Mouse (Mus musculus) small intestine, adult 2 months (tissue): ENCODE measurements around the gene Oprm1. TPM values are rescaled to one million over a fixed set of nuclear protein-coding genes. Genes with fewer than 3 reads are reported as not detected.

Experiments used
- H3K27ac ChIP-seq: fragments of 200-500 bp; 2 replicates; pipeline ENCODE4 v1.5.1; 2012; ENCODE audit warnings: low read depth, low read length, control low read depth, inconsistent platforms; ENCODE audit not compliant: insufficient read depth
- H3K27me3 ChIP-seq: fragments of 200-500 bp; 2 replicates; pipeline ENCODE4 v1.6.1; 2012; ENCODE audit warnings: mild to moderate bottlenecking, moderate library complexity, low read length, inconsistent platforms; ENCODE audit not compliant: control insufficient read depth, insufficient read depth
- H3K36me3 ChIP-seq: fragments of 200-500 bp; 2 replicates; pipeline ENCODE4 v1.6.1; 2012; ENCODE audit warnings: mild to moderate bottlenecking, low read length, control low read depth, inconsistent platforms; ENCODE audit not compliant: control insufficient read depth, insufficient read depth
- H3K4me1 ChIP-seq: fragments of 200-500 bp; 2 replicates; pipeline ENCODE4 v1.6.1; 2012; ENCODE audit warnings: low read length, inconsistent platforms, mixed read lengths; ENCODE audit not compliant: control insufficient read depth, insufficient read depth, insufficient read length
- H3K4me3 ChIP-seq: fragments of 200-500 bp; 2 replicates; pipeline ENCODE4 v1.5.1; 2012; ENCODE audit warnings: low read depth, mild to moderate bottlenecking, control low read depth, inconsistent platforms, low read length, moderate library complexity
- CTCF ChIP-seq: fragments of 200-500 bp; IDR thresholded peaks from 2 replicates; pipeline ENCODE4 v1.5.1; 2012; ENCODE audit warnings: low read depth, mild to moderate bottlenecking, control low read depth, inconsistent platforms, low read length, moderate library complexity, mixed read lengths; ENCODE audit not compliant: insufficient replicate concordance, insufficient read length; ENCODE audit errors: extremely low read depth
- POLR2A ChIP-seq: fragments of 200-500 bp; IDR thresholded peaks from 2 replicates; pipeline ENCODE4 v1.6.1; 2012; ENCODE audit warnings: low read depth, mild to moderate bottlenecking, control low read depth, inconsistent platforms, low read length, moderate library complexity
- WGBS: fragments of 180-500 bp; shearing (Covaris S2); methylation state at CpG from one replicate; pipeline ENCODE4 v1.1.7; 2018; 5-methylcytosine and 5-hydroxymethylcytosine counted together
- polyA plus RNA-seq: library from polyadenylated mRNA; depleted of rRNA; stranded (reverse); fragments of >200 nt; gene quantifications from 2 replicates; pipeline ENCODE4 v1.2.3, GENCODE M21; 2012

Gene Oprm1
- polyA plus RNA-seq, 1 experiment, result 0.08 TPM

GRCm38 (mm10) chr10:7015199-7015598, 256.9 kb downstream of the Oprm1 start:
- H3K4me3 ChIP-seq, result no peak overlapping the region
- TF ChIP-seq CTCF, result no peak
- no peak for TF ChIP-seq POLR2A
- H3K4me1 ChIP-seq, result no peaks in the 10 kb centered on the region
- no peaks in the 10 kb centered on the region for H3K36me3 ChIP-seq
- H3K27me3 ChIP-seq, result no peaks in the 10 kb centered on the region
- no peak overlapping the region for H3K27ac ChIP-seq
- WGBS, result 32% methylated on average over 1 of the region's 1 CpGs

DNA sequence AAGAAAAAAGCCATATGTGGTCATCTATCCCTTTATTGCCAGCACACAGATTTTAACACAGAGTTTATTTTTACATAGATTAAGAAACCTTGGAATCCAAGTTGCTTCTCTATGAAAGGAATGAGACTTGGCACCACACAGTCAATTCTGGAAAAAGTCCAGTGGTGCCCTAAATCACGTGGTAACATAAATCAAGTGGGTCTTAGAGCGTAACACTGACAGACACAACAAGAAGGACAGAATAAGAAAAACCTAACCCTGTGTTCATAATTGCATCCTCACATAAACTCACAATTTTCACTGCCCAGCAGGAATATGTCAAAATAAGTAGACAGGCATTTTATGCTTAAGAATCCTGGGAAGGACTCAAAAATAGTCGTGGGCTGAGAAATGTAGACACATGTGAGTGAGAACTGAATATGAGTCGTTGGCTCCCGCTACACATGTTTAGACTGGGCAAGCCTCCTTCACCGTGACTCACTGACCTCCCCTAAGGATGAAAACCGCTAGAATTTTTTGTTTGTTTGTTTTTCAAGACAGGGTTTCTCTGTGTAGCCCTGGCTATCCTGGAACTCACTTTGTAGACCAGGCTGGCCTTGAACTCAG, 261.6 kb downstream of the Oprm1 start:
- Histone ChIP-seq H3K27ac (no peak overlapping the region), H3K4me3 (no peak overlapping the region), H3K36me3 (no peaks in the 10 kb centered on the region), H3K27me3 (no peaks in the 10 kb centered on the region), H3K4me1 (no peaks in the 10 kb centered on the region)
- TF ChIP-seq CTCF (no peak), POLR2A (no peak)
- WGBS, result 74% methylated on average over 7 of the region's 7 CpGs

DNA sequence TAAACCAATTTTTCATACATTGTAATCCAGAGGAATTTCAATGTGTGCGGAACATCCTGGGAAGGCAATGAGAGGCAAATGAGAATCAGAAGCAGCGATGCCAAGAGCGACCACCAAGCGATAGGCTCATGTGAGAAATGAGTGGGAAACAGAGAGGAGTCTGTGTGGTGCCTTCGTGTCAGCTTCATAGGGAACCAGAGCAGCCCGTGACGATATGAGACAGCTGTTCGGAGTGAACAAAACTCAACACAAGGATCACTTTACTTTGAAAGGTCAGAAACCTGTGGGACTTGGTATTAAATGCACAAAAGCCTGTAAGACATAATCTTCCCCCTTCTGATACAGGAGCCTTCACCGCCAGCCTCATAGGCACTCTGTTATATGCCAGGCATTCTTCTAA, 262.2 kb downstream of the Oprm1 start:
- Histone ChIP-seq H3K4me1 (no peaks in the 10 kb centered on the region), H3K27me3 (no peaks in the 10 kb centered on the region)
- TF ChIP-seq POLR2A (no peak), CTCF (no peak)

GRCm38 (mm10) chr10:7025028-7025427, 266.7 kb downstream of the Oprm1 start:
- WGBS, result 76% methylated on average over 1 of the region's 1 CpGs
- TF ChIP-seq CTCF (no peak), POLR2A (no peak)

More for the DNA sequence above, 262.2 kb downstream of the Oprm1 start:
- Histone ChIP-seq H3K36me3 (no peaks in the 10 kb centered on the region), H3K27ac (no peak overlapping the region), H3K4me3 (no peak overlapping the region)
- 93% methylated on average over 9 of the region's 9 CpGs for WGBS

DNA sequence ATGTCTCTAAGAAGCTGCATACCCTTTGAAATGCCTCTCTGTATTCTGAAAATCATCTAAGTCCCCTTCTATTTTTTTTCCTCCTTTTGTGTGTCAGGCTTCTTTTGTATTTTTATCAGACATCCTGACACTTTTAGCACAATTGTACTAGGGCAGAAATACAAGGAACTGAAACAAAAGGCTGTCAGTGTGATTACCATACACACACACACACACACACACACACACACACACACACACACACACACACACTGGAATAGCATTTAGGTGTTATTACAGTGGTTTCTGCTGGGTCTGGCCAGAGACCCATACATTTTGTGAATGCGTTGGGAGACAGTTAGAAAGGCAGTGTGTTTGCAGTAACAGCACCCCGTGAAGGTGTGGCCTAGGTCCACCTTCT, 275.2 kb downstream of the Oprm1 start:
- H3K27me3 ChIP-seq, result no peaks in the 10 kb centered on the region
- H3K4me3 ChIP-seq, result no peak overlapping the region
- 89% methylated on average over 2 of the region's 2 CpGs for WGBS
- no peaks in the 10 kb centered on the region for H3K36me3 ChIP-seq
- no peak overlapping the region for H3K27ac ChIP-seq
- no peak for TF ChIP-seq CTCF
- TF ChIP-seq POLR2A, result no peak
- H3K4me1 ChIP-seq, result no peaks in the 10 kb centered on the region

More at GRCm38 (mm10) chr10:7025028-7025427, 266.7 kb downstream of the Oprm1 start:
- no peaks in the 10 kb centered on the region for H3K4me1 ChIP-seq
- no peak overlapping the region for H3K4me3 ChIP-seq
- H3K27ac ChIP-seq, result no peak overlapping the region
- no peaks in the 10 kb centered on the region for H3K27me3 ChIP-seq
- H3K36me3 ChIP-seq, result no peaks in the 10 kb centered on the region

- TF ChIP-seq POLR2A (no peak), CTCF (no peak)
- H3K4me1 ChIP-seq, result no peaks in the 10 kb centered on the region
- WGBS, result 68% methylated on average over 12 of the region's 12 CpGs
Observed at GRCm38 (mm10) chr10:7035547-7035946, 277.2 kb downstream of the Oprm1 start.

DNA sequence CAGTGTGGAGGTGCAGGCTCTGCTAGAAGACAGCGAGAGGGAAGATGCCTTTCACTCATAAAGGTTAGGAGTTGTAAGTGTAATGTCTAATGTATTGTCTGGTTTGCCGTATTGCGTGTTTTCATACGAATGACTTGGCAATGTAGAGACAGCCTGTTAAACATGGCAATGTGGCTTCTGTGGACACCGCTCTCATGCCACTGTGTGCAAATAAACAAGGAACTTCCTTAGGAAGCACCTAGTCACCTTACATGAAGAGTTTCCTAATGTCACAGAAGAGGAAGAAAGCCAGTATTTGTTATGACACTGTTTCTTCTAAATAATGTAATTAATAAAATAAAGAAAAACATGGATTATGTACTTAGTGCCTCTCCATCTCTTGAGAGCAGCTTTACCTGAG, 278.9 kb downstream of the Oprm1 start:
- H3K36me3 ChIP-seq, result no peaks in the 10 kb centered on the region
- no peak overlapping the region for H3K4me3 ChIP-seq
- 83% methylated on average over 5 of the region's 5 CpGs for WGBS
- H3K27me3 ChIP-seq, result no peaks in the 10 kb centered on the region
- H3K27ac ChIP-seq, result no peak overlapping the region
- TF ChIP-seq CTCF (no peak), POLR2A (no peak)
- H3K4me1 ChIP-seq, result no peaks in the 10 kb centered on the region

More at GRCm38 (mm10) chr10:7035547-7035946, 277.2 kb downstream of the Oprm1 start:
- Histone ChIP-seq H3K27ac (no peak overlapping the region), H3K27me3 (no peaks in the 10 kb centered on the region), H3K36me3 (no peaks in the 10 kb centered on the region), H3K4me3 (no peak overlapping the region)

DNA sequence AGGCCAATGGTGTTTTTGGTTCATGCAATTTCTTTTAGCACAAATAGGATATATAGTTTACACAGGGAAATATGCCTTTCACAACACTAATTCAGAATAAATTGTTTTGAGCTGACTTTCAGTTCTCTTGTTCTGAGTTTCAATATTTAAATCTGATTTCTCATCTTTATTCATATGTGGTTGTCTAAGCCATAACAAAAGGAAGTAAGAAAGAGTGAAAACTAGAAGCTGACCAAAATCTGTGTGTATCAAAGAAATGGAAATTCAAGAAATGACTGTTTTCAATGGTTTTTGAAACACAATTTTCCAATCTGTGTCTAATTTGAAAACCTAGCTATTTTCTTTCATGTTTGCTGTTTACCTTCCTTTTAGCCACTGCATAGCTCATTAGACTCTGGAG, 282.7 kb downstream of the Oprm1 start:
- H3K4me3 ChIP-seq, result no peak overlapping the region
- no peak overlapping the region for H3K27ac ChIP-seq
- TF ChIP-seq POLR2A (no peak), CTCF (no peak)
- H3K27me3 ChIP-seq, result no peaks in the 10 kb centered on the region
- no peaks in the 10 kb centered on the region for H3K4me1 ChIP-seq
- no peaks in the 10 kb centered on the region for H3K36me3 ChIP-seq
